12 mouse cellular contexts compared by ENCODE assay signal in genomic region chr4:134705311-134705710, GRCm38 (mm10). TPM values are rescaled to one million over a fixed set of nuclear protein-coding genes. Genes with fewer than 3 reads are reported as not detected.
DNase-seq lines count a peak whose midpoint lies in the region; ATAC-seq and TF ChIP-seq lines count a peak whose summit lies in the region.
"Had no signal": no experiment of that assay in that cellular context is flagged by ENCODE, and none has a peak within 500 bp of the region (broad histone marks: within the 10 kb centered on the region; RNA-seq: fewer than 3 reads in every experiment).

No protein-coding gene starts in this region.

- WGBS in liver, embryonic 11.5 days: 61% methylated on average over 5 of the region's 5 CpGs
- 64% methylated on average over 5 of the region's 5 CpGs for WGBS in forebrain, postnatal 0 days
- WGBS in limb, embryonic 13.5 days: 12% methylated on average over 5 of the region's 5 CpGs
- 19% methylated on average over 5 of the region's 5 CpGs for WGBS in neural tube, embryonic 13.5 days

- no peak for TF ChIP-seq CTCF in forebrain, postnatal 0 days (IDR thresholded peaks at IDR 0.05; ENCODE audit: low read depth)

- intact Hi-C loops in gastrocnemius, postnatal 14 days (cut with DNase I; ENCODE audit: low total_unique reads): no loop called here

- no peak overlapping the region for H3K9ac ChIP-seq in liver, embryonic 11.5 days (ENCODE audit: low read depth, low read length)
- no peak overlapping the region for H3K9ac ChIP-seq in forebrain, postnatal 0 days
- H3K9ac ChIP-seq in limb, embryonic 13.5 days: no peak overlapping the region
- peak overlapping the region; percentile 78 for H3K9ac ChIP-seq in neural tube, embryonic 13.5 days
- H3K9ac ChIP-seq: liver, embryonic 15.5 days had no signal

- no peak for DNase-seq in liver, embryonic 11.5 days (ENCODE audit: low spot score)
- DNase-seq in liver: no peak
- no peak for DNase-seq in forebrain, postnatal 0 days
- no peak for DNase-seq in gastrocnemius, postnatal 14 days
- DNase-seq: adrenal gland, postnatal 10 days; heart, adult 2 months had no signal

- 0 out of 2 replicates have a peak overlapping the region, but pooled peaks have one; percentile 5 for H3K4me2 ChIP-seq in liver, embryonic 11.5 days
- H3K4me2 ChIP-seq in forebrain, postnatal 0 days (ENCODE audit: low read depth): peak overlapping the region; percentile 97; the same call in 1 of the 2 replicates
- peak overlapping the region; percentile 99 for H3K4me2 ChIP-seq in limb, embryonic 13.5 days (replicated peaks)
- peak overlapping the region; percentile 84 for H3K4me2 ChIP-seq in neural tube, embryonic 13.5 days

- peaks cover 17% of the 10 kb centered on the region for H3K4me1 ChIP-seq in liver, embryonic 11.5 days (replicated peaks; ENCODE audit: control insufficient read depth, insufficient read depth, low read length)
- peaks cover 12% of the 10 kb centered on the region; the same call in 1 of the 2 replicates for H3K4me1 ChIP-seq in forebrain, postnatal 0 days (ENCODE audit: insufficient read depth)
- peaks cover 35% of the 10 kb centered on the region for H3K4me1 ChIP-seq in limb, embryonic 13.5 days
- H3K4me1 ChIP-seq in neural tube, embryonic 13.5 days (replicated peaks): peaks cover 50% of the 10 kb centered on the region

- ATAC-seq in liver, embryonic 11.5 days (replicated peaks; ENCODE audit: low FRiP score): no peak
- ATAC-seq in forebrain, postnatal 0 days: no peak
- ATAC-seq in limb, embryonic 13.5 days (ENCODE audit: low FRiP score, low read depth): no peak
- no peak for ATAC-seq in neural tube, embryonic 13.5 days (ENCODE audit: low read depth)
- ATAC-seq in megakaryocyte, adult 5-6 weeks (ENCODE audit: poor library complexity, severe bottlenecking): no peak
- no peak for ATAC-seq in granulocyte monocyte progenitor cell, adult 5-6 weeks (replicated peaks; ENCODE audit: poor library complexity, severe bottlenecking)

- H3K9me3 ChIP-seq in liver, embryonic 11.5 days (ENCODE audit: control insufficient read depth, low read length): no peaks in the 10 kb centered on the region
- H3K9me3 ChIP-seq in forebrain, postnatal 0 days (ENCODE audit: low read length): no peaks in the 10 kb centered on the region
- H3K9me3 ChIP-seq in limb, embryonic 13.5 days: no peaks in the 10 kb centered on the region
- no peaks in the 10 kb centered on the region for H3K9me3 ChIP-seq in neural tube, embryonic 13.5 days
- H3K9me3 ChIP-seq: kidney, embryonic 15.5 days; liver, embryonic 15.5 days had no signal

- H3K4me3 ChIP-seq in liver, embryonic 11.5 days (ENCODE audit: low read depth, low read length): no peak overlapping the region
- no peak overlapping the region for H3K4me3 ChIP-seq in forebrain, postnatal 0 days (ENCODE audit: low read depth, low read length)
- H3K4me3 ChIP-seq in limb, embryonic 13.5 days: no peak overlapping the region
- peak overlapping the region; percentile 61 for H3K4me3 ChIP-seq in neural tube, embryonic 13.5 days

- peaks cover 27% of the 10 kb centered on the region for H3K27me3 ChIP-seq in liver, embryonic 11.5 days (replicated peaks; ENCODE audit: control insufficient read depth, insufficient read depth, low read length)
- peaks cover 8% of the 10 kb centered on the region; the same call in 1 of the 2 replicates for H3K27me3 ChIP-seq in forebrain, postnatal 0 days (ENCODE audit: insufficient read depth, low read length)
- peaks cover 31% of the 10 kb centered on the region for H3K27me3 ChIP-seq in limb, embryonic 13.5 days
- peaks cover 12% of the 10 kb centered on the region; the same call in 1 of the 2 replicates for H3K27me3 ChIP-seq in neural tube, embryonic 13.5 days

- H3K36me3 ChIP-seq in liver, embryonic 11.5 days (ENCODE audit: control insufficient read depth, insufficient read depth, low read length): no peaks in the 10 kb centered on the region
- no peaks in the 10 kb centered on the region for H3K36me3 ChIP-seq in forebrain, postnatal 0 days (ENCODE audit: insufficient read depth)
- H3K36me3 ChIP-seq in limb, embryonic 13.5 days: no peaks in the 10 kb centered on the region
- H3K36me3 ChIP-seq in neural tube, embryonic 13.5 days: no peaks in the 10 kb centered on the region
- H3K36me3 ChIP-seq: kidney, embryonic 15.5 days; liver, embryonic 15.5 days had no signal

- H3K27ac ChIP-seq in liver, embryonic 11.5 days (ENCODE audit: low read depth, low read length): no peak overlapping the region
- no peak overlapping the region for H3K27ac ChIP-seq in forebrain, postnatal 0 days (ENCODE audit: low read depth, low read length)
- no peak overlapping the region for H3K27ac ChIP-seq in limb, embryonic 13.5 days
- H3K27ac ChIP-seq in neural tube, embryonic 13.5 days (replicated peaks): peak overlapping the region; percentile 87
- H3K27ac ChIP-seq: heart, adult 2 months; kidney, embryonic 15.5 days; liver, embryonic 15.5 days had no signal

RNA-seq across cellular contexts. Expression of gene Man1c1, which starts 1.2 kb away (rescaled TPM):
- polyA plus RNA-seq in liver, embryonic 11.5 days (2014; fragmentation: Nextera tagmentation; extraction: Ambion mirVana): 3.9 and 4.1 TPM in 2 replicates
- total RNA-seq in forebrain, postnatal 0 days (2014; rRNA removed): 8.3 and 9.9 TPM in 2 replicates
- polyA plus RNA-seq in forebrain, postnatal 0 days (2015; fragmentation: Nextera tagmentation; extraction: Ambion mirVana): 1.7 and 2.4 TPM in 2 replicates
- 2.9 and 3.5 TPM in 2 replicates for polyA plus RNA-seq in limb, embryonic 13.5 days (2015; fragmentation: Nextera tagmentation; extraction: Ambion mirVana)
- 5.3 and 5.7 TPM in 2 replicates for polyA plus RNA-seq in neural tube, embryonic 13.5 days (2015; fragmentation: Nextera tagmentation; extraction: Ambion mirVana)
- 28.0 and 33.1 TPM in 2 replicates for total RNA-seq in megakaryocyte, adult 5-6 weeks (2015)
- total RNA-seq in megakaryocyte, adult 5-6 weeks (2017): 14.1 and 16.9 TPM in 2 replicates
- total RNA-seq in granulocyte monocyte progenitor cell, adult 5-6 weeks (2014; fragmentation: Nextera tagmentation): 9.5 and 11.6 TPM in 2 replicates
- total RNA-seq in granulocyte monocyte progenitor cell, adult 5-6 weeks (2017): 4.8 and 5.1 TPM in 2 replicates
- total RNA-seq in gastrocnemius, postnatal 14 days (2021): 1 to 10 TPM; 7.9 to 9.5 TPM

Comparison
In these comparisons a context has a peak if more than half of its experiments do, and no peak if none do; other contexts are left out.
1. H3K4me2 ChIP-seq: peak in every context shown above with its lines; median percentile 99 in limb, embryonic 13.5 days; 97 in forebrain, postnatal 0 days; 84 in neural tube, embryonic 13.5 days; 5 in liver, embryonic 11.5 days.